Mouse (Mus musculus): ENCODE measurements around the gene Vwa7.

DNA sequence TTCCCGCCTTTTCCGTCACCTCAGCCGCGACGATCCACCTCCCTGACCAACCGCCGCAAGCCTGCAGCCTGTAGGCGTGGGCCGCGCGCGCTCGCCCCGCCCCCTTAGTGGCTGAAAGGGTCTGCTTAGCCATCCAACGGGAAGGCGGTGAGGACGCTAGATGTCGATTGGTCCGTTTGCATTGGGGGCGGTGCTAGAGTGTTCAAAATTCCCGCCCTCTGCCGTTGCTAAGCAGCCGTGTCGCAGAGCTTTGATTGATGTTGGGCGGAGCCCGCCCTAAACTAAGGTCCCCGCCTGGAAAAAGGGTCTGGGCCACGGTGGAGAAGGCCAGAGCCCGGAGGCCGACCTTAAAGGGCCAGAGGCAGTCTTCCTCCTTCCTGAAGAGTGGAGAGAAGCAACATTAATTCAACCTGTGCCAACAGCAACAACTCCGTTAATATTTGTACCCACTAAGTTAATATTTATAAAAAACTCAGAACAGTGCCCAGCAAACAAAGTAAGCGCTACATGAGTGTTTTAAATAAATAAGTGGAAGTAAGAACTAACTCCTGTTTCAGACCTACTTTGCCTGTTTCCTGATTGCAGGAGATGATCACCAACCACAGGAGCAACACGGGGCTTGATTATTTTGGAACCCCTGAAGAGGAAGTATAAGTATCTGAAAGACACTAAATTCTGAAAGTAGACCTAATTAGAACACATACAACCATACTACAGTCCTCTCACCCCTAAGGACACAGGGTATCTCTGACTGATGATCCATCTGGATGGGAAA is 30.5 kb downstream of the Vwa7 start, which contains the start of gene Msh5:
- TF ChIP-seq CHD2 (IDR thresholded peaks at IDR 0.05; ENCODE audit: low read depth, low read length) (0 out of 2 replicates have a peak, but pooled peaks have one; percentile 17), HCFC1 (IDR thresholded peaks at IDR 0.05; ENCODE audit: borderline replicate concordance, insufficient read depth, low read length) (no peak), ZC3H11A (IDR thresholded peaks at IDR 0.05; ENCODE audit: borderline replicate concordance, low read depth, low read length) (no peak), MAFK (IDR thresholded peaks at IDR 0.05; ENCODE audit: insufficient read depth, low read depth, low read length) (no peak)

Data from ES-E14 (cell line).